Mouse (Mus musculus): Measurements from ENCODE around the gene Dyx1c1.
A peak's percentile ranks its signal among the peaks of the same experiment; 100 is the strongest.

Gene Dyx1c1

DNA sequence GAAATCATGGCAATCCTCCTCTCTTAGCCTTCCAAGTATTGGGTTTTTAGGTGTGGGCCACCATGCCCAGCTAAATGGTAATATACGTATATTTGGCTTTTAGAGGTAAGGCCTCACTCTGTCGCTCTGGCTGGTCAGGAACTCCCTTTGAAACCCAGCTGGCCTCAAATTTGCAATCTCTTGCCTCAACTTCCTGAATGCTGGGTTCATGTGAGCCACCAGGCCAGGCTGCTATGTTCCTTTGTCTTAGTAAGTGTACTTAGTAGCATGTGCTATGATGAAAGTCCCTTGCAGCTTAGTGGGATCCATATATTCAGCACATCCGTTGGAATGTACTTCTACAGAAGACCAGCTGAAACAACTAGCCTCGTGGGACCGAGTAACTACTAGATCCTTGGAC lies 16.1 kb downstream of the Dyx1c1 start:
- no peak for DNase-seq

- DNase-seq: no peak
These were observed 16.7 kb downstream of the Dyx1c1 start for GRCm38 (mm10) chr9:72975242-72975641.

GRCm38 (mm10) chr9:72983066-72983465 lies 24.5 kb downstream of the Dyx1c1 start:
- no peak for DNase-seq

DNA sequence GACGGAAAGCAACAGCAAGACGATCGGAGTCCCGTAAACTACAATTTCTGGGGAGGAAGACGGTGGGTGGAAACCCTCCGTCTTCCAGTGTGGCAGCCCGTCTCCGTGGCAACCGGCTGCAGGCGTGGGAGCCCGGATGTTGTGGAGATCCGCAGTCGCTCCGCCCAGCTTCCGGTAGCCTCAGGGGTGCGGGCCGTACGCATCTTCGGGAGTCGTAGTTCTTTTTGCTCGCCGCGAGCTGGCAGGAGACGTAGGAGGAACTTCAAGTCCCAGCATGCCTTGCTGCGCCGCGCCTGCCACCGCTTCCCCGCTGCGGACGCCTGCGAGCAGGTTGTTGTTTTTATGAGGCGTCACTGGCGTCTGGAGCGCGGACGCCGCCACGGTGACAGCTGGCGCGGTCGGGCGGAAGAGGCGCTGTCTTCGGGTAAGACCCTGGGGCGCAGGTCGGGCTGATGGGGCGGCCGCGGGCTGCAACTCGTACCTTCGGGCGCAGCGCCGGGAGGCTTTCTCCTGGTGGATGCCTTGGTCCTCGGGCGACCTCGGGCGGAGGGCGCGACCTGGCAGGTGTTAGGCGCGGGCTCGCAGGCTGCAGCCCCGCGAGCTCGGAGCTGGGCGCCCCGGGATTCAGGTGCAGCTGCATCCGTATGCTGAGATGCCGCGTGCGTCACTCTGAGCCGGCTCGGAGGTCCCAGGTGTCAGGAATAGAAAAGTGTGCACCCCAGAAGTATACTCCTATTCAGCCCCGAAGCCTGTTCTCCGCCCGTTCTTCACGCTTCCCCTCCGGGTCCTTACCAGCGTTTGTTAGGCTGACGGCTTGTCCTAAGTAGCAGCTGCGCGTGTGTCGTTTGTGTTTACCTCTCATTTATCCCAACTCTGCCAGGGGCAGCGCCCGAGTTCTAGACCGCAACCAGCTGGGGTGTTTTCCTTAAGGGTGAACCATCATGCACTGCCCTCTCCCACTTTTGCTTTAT lies 26.9 kb downstream of the Dyx1c1 start, which contains the start of the genes Ccpg1os and Ccpg1:
Gene Ccpg1os, minus strand, starts transcription at position 133 of the 971 bp plus-strand sequence.
Gene Ccpg1, plus strand, starts transcription at position 180 of the 971 bp plus-strand sequence.
- peak; percentile 97 for DNase-seq

- DNase-seq: no peak
These were observed 29.1 kb downstream of the Dyx1c1 start for GRCm38 (mm10) chr9:72987703-72988102.

DNA sequence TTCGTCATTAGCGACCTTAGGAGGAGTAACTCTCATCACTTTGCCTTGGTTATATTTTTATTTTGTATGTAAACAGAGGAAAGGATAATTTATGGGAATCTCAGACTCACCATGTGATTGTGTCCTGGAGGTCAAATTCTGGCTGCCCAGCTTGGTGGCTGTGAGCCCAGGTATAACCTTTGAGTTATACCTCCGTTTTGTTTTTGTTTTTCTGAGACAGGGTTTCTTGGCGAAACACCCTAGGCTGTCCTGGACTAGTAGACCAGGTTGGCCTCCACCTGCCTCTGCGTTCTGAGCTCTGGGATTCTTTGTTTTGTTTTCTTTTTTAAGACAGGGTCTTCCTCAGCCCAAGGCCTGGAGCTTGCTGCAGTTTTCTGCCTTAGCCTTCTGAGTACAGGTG lies 30.1 kb downstream of the Dyx1c1 start:
- no peak for DNase-seq

GRCm38 (mm10) chr9:72991420-72991819 lies 32.8 kb downstream of the Dyx1c1 start:
- DNase-seq: no peak

DNA sequence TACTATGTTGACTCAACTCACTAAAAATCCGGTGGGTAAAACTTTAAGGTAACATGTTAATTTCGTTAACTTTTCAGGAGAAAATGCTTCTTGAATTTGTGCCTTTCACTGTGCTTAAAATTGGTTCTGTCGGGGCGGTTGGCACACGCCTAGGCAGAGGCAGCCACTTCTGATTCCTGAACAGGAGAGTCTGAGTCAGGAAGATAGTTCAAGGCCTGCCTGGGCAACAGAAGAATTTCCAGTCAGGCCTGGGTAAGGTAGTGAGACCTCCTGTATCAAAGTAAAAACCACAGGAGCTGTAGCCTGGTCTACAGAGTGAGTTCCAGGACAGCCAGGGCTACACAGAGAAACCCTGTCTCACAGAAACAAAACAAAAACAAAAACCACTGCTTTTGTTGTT lies 34.0 kb downstream of the Dyx1c1 start:
- no peak for DNase-seq

GRCm38 (mm10) chr9:72996167-72996566 lies 37.6 kb downstream of the Dyx1c1 start:
- DNase-seq: no peak

- no peak for DNase-seq
These were observed 38.2 kb downstream of the Dyx1c1 start for GRCm38 (mm10) chr9:72996806-72997205.

DNA sequence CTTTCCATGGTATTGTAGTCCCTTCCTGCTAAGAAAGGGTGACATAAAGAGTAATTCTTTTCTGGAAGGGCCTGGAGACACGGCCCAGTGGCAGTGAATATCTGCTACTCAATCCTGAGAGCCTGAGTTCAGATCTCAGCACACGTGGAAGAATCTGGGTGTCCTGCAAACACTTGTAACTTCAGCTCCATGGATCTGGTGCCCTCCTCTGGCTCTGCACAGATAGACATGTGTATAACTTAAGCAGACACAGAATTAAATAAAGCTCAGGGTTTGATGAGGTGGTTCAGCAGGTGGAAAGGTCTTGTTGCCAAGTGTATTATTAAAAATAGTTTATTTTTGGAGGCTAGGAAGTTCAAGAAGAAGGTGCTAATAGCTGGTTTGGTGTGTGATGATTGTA lies 41.9 kb downstream of the Dyx1c1 start:
- no peak for DNase-seq

- no peak for DNase-seq
These were observed 42.9 kb downstream of the Dyx1c1 start for GRCm38 (mm10) chr9:73001314-73002011.

DNA sequence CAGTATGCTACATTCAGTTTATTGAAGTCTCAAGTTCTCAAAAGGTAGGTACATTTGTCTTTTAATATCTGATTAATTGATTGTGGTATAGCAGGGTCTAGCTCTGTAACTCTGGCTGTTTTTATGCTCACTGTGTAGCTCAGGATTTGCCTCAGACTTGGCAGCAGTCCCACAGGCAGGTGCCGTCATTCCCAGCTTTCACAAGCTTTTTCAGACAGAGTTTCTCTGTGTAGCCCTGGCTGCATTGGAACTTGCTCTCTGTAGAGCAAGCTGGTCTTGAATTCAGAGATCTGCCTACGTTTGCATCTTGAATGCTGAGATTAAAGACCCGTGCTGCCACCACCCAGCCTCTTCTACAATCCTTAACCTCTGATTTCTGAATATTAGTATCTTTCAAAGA lies 43.6 kb downstream of the Dyx1c1 start:
- DNase-seq: peak in 1 of 2 experiments; percentile 20

GRCm38 (mm10) chr9:73004076-73004475 lies 45.5 kb downstream of the Dyx1c1 start:
- no peak for DNase-seq

GRCm38 (mm10) chr9:73005106-73005505 lies 46.5 kb downstream of the Dyx1c1 start:
- DNase-seq: no peak

DNA sequence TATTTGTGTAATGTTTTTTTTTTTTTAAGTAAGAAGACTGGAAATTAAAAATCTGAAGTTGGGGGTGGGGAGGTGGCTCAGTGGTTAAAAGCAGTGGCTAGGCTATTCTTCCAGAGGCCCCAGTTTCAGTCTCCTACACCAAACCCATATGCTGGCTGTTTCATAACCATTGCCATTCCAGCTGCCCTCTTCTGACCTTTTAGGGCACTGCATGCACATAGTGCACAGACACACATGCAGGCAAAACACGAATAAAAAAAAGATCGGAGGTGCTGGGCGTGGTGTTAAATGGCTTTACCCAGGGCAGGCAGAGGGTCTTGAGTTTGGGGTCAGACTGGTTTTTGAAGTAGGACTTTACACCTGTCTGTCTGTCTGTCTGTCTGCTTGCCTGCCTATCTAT lies 47.6 kb downstream of the Dyx1c1 start:
- DNase-seq: peak in 1 of 2 experiments; percentile 31

DNA sequence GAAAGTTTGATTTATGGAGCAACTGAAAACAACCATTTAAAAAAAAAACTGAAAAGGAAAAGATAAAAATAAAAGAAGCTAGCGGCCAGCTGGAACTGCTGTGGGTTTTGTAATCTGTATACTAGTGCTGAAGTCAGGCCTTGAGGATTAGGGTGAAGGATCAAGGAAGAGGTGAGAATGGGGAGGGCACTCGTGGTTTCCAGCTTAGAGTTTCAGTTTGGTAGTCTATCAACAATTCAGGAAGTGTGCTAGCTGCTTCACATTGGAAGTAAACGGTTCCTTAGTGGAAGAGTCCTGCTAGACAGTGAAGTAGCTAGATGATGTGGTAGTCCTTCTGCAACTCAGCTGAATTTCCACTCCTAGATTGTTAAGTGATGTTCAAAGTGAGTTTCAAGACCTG lies 49.8 kb downstream of the Dyx1c1 start:
- DNase-seq: no peak

- no peak for DNase-seq
These were observed 54.0 kb downstream of the Dyx1c1 start for GRCm38 (mm10) chr9:73012629-73013028.

DNA sequence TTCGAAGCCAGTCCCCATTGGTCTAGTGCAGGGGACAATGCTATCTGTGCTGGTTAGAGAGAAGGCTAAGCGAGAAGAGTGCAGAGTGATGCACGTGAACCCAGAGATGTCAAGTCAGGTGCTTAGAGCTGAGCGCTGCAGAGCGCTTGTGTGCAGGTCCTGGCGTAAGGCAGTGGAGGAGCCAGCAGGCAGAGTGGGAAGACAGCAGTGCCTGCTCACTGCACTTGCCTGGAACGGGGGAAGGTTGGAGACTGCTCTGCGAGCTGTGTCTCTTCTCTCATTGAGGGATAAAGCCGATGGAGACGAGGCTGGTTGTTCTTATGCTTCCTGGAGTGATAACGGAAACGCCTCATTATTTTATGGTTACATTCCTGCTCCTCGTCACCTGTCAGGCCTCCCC lies 56.1 kb downstream of the Dyx1c1 start:
- no peak for DNase-seq

DNA sequence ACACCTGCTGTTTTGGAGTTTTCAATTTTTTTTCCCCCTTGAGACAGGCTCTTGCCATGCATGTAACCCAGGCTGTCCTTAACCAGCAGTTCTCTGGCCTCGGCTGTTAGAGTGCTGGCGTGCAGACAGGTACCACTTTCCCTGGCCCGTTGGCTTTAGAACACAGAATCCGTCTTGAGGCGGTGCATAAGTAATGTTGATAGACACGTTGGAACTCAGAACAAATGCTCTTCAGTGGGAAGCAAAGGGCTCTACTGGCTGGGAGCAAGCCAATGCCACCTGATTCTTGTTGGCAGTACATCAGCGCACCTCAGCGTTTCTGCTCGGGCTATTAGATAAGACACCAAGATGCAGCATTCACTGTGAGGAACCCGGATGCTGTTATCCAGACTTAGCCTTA lies 61.3 kb downstream of the Dyx1c1 start:
- DNase-seq: peak; percentile 79 to 80

GRCm38 (mm10) chr9:73020566-73021097 lies 62.0 kb downstream of the Dyx1c1 start:
- no peak for DNase-seq

Measured in cerebellum, postnatal 14 days (tissue).